Mouse (Mus musculus) heart, embryonic 16.5 days (tissue): ENCODE measurements around the gene Sun2. TPM values are rescaled to one million over a fixed set of nuclear protein-coding genes. Genes with fewer than 3 reads are reported as not detected.

Source experiments
- ATAC-seq: fragments of 200-750 bp; cut with Nextera tagmentation; replicated peaks from 2 replicates; pipeline ENCODE4 v1.8.0; 2017; ENCODE audit warnings: moderate number of reproducible peaks; ENCODE audit not compliant: insufficient read depth, low FRiP score; ENCODE audit errors: extremely low read depth
- H3K27ac ChIP-seq: fragments of 300-500 bp; sonication (generic); 2 replicates; pipeline ENCODE4 v1.5.1; 2014; ENCODE audit warnings: mild to moderate bottlenecking, low read length, control low read depth, moderate library complexity
- H3K27me3 ChIP-seq: fragments of 300-500 bp; sonication (generic); 2 replicates; pipeline ENCODE4 v1.6.1; 2014; ENCODE audit warnings: low read length, mixed read lengths; ENCODE audit not compliant: control insufficient read depth, insufficient read depth
- H3K36me3 ChIP-seq: fragments of 300-500 bp; sonication (generic); 2 replicates; pipeline ENCODE4 v1.6.1; 2014; ENCODE audit not compliant: control insufficient read depth, insufficient read depth
- H3K4me1 ChIP-seq: fragments of 300-500 bp; sonication (generic); 2 replicates; pipeline ENCODE4 v1.6.1; 2014; ENCODE audit warnings: low read length, mixed read lengths; ENCODE audit not compliant: control insufficient read depth, insufficient read depth
- H3K4me2 ChIP-seq: fragments of 300-500 bp; sonication (generic); 2 replicates; pipeline ENCODE4 v1.6.1; 2014; ENCODE audit warnings: low read depth, mild to moderate bottlenecking, control low read depth, low read length
- H3K4me3 ChIP-seq: fragments of 300-500 bp; sonication (generic); 2 replicates; pipeline ENCODE4 v1.5.1; 2014; ENCODE audit warnings: mild to moderate bottlenecking, control low read depth, low read length
- H3K9ac ChIP-seq: fragments of 300-500 bp; sonication (generic); 2 replicates; pipeline ENCODE4 v1.6.1; 2014; ENCODE audit warnings: low read length, control low read depth
- H3K9me3 ChIP-seq: fragments of 300-500 bp; sonication (generic); replicated peaks from 2 replicates; pipeline ENCODE4 v1.6.1; 2016; ENCODE audit warnings: low read length; ENCODE audit not compliant: control insufficient read depth
- WGBS: fragments of 180-500 bp; shearing (Covaris S2); extraction: QIAGEN DNeasy Blood & Tissue Kit; methylation state at CpG from one replicate; pipeline ENCODE4 v1.1.7; 2014; 5-methylcytosine and 5-hydroxymethylcytosine counted together
- polyA plus RNA-seq: library from polyadenylated mRNA; unstranded; fragments of >200 nt; fragmentation: Nextera tagmentation; extraction: Ambion mirVana; gene quantifications from 2 replicates; pipeline ENCODE4 v1.2.1, GENCODE M21; 2015

Sun2 gene
- polyA plus RNA-seq, 1 experiment from 2014 or later, result 7.9 TPM

DNA sequence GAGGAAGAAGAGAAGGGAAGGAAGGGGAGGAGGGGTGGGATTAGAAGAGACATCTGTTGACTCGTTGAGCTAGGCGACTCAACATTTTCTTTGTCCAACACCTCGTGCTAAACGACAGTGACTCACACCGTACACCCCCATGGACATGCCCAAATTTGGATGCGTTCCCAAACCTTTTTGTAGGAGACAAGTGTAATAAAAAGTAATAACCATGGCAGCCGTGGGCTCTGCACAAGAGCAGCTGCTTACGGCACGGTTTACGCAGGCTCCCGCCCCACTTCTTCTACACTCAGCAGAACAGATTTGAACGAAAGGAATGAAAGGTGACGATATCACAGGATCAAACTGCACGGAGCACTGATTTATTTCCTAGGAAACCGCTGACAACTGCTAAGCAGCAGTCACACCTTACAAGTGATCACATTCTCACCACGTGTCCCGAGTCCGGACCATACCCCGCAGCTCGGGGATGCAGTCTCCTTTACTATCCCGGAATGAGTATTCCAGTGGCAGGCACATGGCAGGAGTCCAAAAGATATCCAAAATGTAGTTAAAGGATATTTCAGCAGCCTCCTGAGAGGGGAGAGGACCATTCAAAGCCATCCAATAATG is 28.4 kb upstream of the Sun2 start:
- no peak overlapping the region for H3K9ac ChIP-seq
- ATAC-seq, result no peak
- no peak overlapping the region for H3K4me3 ChIP-seq
- H3K27me3 ChIP-seq, result no peaks in the 10 kb centered on the region
- WGBS, result 48% methylated on average over 21 of the region's 21 CpGs
- H3K4me1 ChIP-seq, result peaks cover 61% of the 10 kb centered on the region
- no peaks in the 10 kb centered on the region for H3K36me3 ChIP-seq
- H3K27ac ChIP-seq, result no peak overlapping the region
- no peaks in the 10 kb centered on the region for H3K9me3 ChIP-seq
- H3K4me2 ChIP-seq, result peak overlapping the region; percentile 13; the same call in 1 of the 2 replicates

DNA sequence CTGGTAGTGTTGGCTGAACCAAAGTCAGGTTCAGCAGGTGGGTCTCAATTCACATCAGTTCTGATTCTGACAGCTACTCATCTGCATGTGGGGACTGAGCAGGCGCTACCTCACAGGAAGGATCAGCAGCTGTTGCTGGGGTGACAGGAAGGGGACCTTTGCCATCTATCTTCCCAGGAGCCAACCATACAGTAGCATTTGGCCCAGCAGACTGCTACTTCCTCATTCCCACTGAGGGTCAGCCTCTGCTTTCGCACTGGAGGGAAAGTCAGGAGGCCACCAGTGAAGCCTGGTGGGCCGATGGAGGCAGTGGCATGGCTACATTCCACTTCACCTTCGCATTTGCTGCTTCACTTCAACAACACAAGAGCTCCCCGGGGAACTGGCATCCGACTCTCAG is 26.0 kb upstream of the Sun2 start:
- no peaks in the 10 kb centered on the region for H3K27me3 ChIP-seq
- H3K4me1 ChIP-seq, result peaks cover 64% of the 10 kb centered on the region
- H3K36me3 ChIP-seq, result peaks cover under 1% of the 10 kb centered on the region; the same call in 1 of the 2 replicates
- no peak overlapping the region for H3K9ac ChIP-seq
- H3K27ac ChIP-seq, result peak overlapping the region; percentile 55; the same call in 1 of the 2 replicates
- WGBS, result 49% methylated on average over 6 of the region's 6 CpGs
- no peaks in the 10 kb centered on the region for H3K9me3 ChIP-seq
- H3K4me3 ChIP-seq, result no peak overlapping the region
- no peak for ATAC-seq
- peak overlapping the region; percentile 31; the same call in 1 of the 2 replicates for H3K4me2 ChIP-seq

DNA sequence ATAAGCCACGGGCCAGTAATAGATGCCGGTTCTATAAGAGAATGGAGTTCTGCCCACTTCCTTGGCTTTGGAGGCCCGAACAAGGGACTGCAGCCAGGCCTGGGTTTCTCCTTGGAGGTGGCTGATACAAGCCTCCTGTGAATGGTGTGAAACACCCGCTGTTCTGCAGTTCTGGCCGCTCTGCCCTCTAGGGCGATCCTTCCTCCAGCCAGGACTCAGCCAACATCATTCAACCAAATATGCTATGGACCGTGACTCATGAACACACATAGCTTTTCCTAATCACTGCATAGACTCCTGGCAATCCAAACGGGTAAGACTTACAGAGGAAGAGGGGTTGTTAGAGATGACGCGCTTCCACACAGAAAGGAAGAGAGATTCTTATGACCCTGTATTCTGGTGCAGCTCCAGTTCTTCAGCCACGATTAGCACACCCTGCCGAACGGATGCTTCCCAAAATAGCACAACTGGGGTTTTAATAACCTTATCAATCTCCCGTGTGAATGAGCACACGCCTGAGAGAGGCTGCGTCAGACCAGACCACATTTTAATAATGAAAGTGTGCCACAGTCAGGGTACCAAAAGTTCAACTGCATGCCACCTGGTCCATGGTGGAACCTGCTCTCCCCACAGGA is 25.1 kb upstream of the Sun2 start:
- H3K9ac ChIP-seq, result 0 out of 2 replicates have a peak overlapping the region, but pooled peaks have one; percentile 14

DNA sequence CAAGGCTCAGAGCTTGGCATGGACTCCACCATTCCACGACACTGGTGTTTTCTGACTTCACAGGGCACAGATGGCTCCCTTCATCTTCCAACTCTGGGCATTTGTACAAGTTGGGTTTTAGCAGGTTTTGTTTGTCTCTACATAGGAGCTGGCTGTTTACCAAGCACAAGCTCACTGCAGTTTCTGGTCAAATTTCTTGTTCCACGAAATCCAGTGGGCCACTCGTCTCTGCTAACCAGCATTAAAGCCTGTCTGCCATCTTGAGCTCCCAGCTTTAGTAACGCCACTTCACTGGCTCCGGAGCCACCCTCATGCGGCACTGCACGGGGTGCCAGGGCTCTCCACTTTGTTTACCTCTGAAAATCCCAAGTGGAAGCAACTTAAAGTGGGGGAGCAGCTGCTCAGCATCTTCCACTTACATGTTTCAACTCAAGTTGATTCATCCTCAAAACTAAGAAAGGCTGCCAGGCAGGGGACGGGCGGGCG is 24.3 kb upstream of the Sun2 start:
- H3K27me3 ChIP-seq, result no peaks in the 10 kb centered on the region
- no peak overlapping the region for H3K27ac ChIP-seq
- H3K36me3 ChIP-seq, result peaks cover 6% of the 10 kb centered on the region
- H3K9me3 ChIP-seq, result no peaks in the 10 kb centered on the region
- no peak overlapping the region for H3K4me3 ChIP-seq
- WGBS, result 88% methylated on average over 10 of the region's 10 CpGs
- no peak overlapping the region for H3K9ac ChIP-seq
- H3K4me1 ChIP-seq, result peaks cover 63% of the 10 kb centered on the region
- ATAC-seq, result no peak
- no peak overlapping the region for H3K4me2 ChIP-seq

More for the DNA sequence above, 25.1 kb upstream of the Sun2 start:
- Histone ChIP-seq H3K27me3 (no peaks in the 10 kb centered on the region), H3K4me2 (peak overlapping the region; percentile 31; the same call in 1 of the 2 replicates), H3K4me1 (peaks cover 64% of the 10 kb centered on the region), H3K9me3 (no peaks in the 10 kb centered on the region), H3K27ac (peak overlapping the region; percentile 55), H3K36me3 (peaks cover 6% of the 10 kb centered on the region), H3K4me3 (0 out of 2 replicates have a peak overlapping the region, but pooled peaks have one; percentile 0)
- ATAC-seq, result 0 out of 2 replicates have a peak, but pooled peaks have one; percentile 16
- WGBS, result 40% methylated on average over 16 of the region's 16 CpGs

DNA sequence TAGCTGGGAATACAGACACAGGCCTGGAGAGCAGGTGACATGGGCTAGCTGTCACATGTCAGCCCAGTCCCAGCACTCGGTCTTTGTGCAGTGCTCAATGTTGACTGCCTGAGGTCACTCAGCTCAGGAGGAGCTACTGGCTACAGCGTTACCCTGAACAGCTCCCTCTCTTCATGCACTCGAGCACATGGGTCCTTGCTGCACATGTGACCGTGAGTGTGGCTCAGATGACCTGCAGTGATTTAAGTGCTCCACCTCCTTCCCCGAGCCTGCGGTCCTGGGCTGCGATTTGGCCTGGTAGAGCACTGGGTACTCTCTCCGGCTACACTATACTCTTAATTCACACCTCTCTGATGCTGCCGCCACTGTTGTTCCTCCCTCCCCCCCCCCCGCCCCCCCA is 23.8 kb upstream of the Sun2 start:
- Histone ChIP-seq H3K27me3 (no peaks in the 10 kb centered on the region), H3K9ac (no peak overlapping the region), H3K4me1 (peaks cover 59% of the 10 kb centered on the region), H3K9me3 (no peaks in the 10 kb centered on the region), H3K27ac (no peak overlapping the region), H3K4me3 (no peak overlapping the region), H3K4me2 (no peak overlapping the region), H3K36me3 (peaks cover 6% of the 10 kb centered on the region)
- no peak for ATAC-seq
- WGBS, result 45% methylated on average over 10 of the region's 10 CpGs

DNA sequence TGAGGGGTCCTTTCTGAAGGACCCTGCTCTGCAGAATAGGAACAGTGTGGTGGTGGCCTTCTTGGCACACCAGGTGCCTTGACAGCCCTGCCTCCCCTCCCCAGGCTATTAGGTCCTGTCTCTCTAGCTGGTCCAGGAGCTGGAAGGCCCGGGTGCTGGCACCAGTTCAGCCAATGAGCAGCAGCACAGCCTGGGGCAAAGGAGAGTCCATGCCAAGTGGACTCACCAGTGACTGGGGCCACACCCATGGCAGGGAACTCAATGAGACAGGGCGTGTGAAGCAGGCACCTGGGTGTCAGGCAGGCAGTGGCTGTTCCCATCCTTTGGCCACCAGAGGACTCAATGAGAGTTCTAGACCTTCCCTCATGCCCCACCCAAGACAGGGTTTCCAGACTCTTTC is 23.0 kb upstream of the Sun2 start:
- H3K4me1 ChIP-seq, result peaks cover 51% of the 10 kb centered on the region
- H3K36me3 ChIP-seq, result peaks cover 6% of the 10 kb centered on the region
- no peaks in the 10 kb centered on the region for H3K27me3 ChIP-seq
- H3K4me2 ChIP-seq, result no peak overlapping the region
- H3K27ac ChIP-seq, result no peak overlapping the region
- H3K9ac ChIP-seq, result no peak overlapping the region
- 82% methylated on average over 2 of the region's 2 CpGs for WGBS
- ATAC-seq, result no peak
- H3K4me3 ChIP-seq, result no peak overlapping the region
- no peaks in the 10 kb centered on the region for H3K9me3 ChIP-seq

DNA sequence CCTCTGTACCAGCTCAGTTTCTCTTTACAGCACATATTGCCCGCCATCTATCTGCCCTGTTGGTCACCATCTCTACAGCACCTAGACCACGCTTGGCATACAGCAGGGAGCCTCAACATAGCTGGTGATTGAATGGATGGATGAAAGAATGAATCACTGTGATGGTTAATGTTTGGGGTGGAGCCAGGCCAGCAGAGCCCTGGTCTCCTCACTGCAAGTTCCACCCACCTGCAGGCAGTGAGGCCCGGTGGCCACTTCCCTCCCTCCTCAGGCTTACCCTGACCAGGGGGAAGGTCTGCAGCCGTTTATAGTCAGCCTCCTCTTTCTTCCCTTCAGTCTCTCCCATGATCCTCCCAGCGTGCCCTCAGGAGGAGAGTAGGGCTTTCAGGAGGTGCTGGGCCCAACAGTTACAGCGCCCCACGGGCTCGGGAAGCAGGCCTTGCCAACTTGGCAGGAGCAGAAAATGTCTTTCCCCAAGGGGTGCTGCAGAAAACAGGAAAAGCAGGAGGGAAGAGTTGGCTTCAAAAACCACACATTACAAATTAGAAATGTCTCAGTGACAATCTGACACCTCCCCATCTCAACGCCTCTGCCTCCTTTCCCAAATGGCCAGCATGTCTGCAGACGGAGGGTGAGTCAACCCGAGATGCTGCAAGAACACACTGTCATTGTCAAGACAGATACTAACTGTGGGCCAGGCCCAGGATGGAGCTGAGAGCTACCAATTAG is 22.4 kb upstream of the Sun2 start:
- Histone ChIP-seq H3K4me2 (no peak overlapping the region), H3K4me1 (peaks cover 44% of the 10 kb centered on the region), H3K27me3 (no peaks in the 10 kb centered on the region), H3K36me3 (peaks cover 6% of the 10 kb centered on the region), H3K9ac (no peak overlapping the region), H3K9me3 (no peaks in the 10 kb centered on the region), H3K4me3 (no peak overlapping the region), H3K27ac (no peak overlapping the region)
- no peak for ATAC-seq
- WGBS, result 76% methylated on average over 11 of the region's 11 CpGs

DNA sequence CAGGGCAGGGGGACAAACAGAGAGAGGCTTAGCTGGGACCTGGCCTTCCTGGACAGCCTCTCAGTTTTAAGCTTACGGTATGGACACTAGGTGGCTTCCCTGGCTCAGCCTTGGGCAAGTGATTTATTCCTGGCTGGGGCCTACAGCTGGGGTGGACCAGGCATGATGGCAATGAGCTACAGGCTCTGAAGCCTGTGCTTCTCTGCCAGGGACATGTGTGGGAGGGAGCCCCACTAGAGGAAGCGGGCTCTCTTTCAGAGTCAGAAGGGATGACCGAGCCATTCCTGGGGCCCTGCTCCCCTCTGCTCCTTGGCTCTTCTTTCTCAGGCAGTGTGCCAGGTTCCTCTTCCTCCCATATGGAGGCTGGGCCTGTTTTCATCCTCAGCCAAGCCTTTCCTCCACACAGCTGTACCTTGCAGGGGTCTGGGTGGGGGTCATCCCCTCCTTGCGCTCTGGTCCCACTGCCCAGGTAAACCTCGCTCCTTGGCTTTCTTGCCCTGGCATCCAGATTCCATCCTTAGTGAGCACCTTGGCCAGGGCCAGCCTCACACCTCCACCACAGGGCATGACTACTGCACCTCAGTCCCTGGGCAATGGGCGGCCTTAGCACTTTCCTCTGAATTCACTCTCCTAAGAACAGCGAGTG is 21.4 kb upstream of the Sun2 start:
- H3K4me2 ChIP-seq, result no peak overlapping the region
- H3K36me3 ChIP-seq, result peaks cover 6% of the 10 kb centered on the region
- H3K4me1 ChIP-seq, result peaks cover 35% of the 10 kb centered on the region
- no peak for ATAC-seq
- WGBS, result 82% methylated on average over 7 of the region's 7 CpGs
- no peak overlapping the region for H3K4me3 ChIP-seq
- no peak overlapping the region for H3K9ac ChIP-seq
- H3K9me3 ChIP-seq, result no peaks in the 10 kb centered on the region
- no peak overlapping the region for H3K27ac ChIP-seq
- no peaks in the 10 kb centered on the region for H3K27me3 ChIP-seq
